Mouse (Mus musculus) v-Abl transformed pro-B cells (cell line): ENCODE data around the gene Nlrx1.

Source experiments
- in situ Hi-C, 2 experiments: fragments of 400-800 bp; cut with MboI; formaldehyde crosslinking; loops; one replicate each; pipeline ENCODE4 v1.15.1; 2025; ENCODE audit not compliant: unreplicated experiment in 2 of 2

The Nlrx1 gene

DNA sequence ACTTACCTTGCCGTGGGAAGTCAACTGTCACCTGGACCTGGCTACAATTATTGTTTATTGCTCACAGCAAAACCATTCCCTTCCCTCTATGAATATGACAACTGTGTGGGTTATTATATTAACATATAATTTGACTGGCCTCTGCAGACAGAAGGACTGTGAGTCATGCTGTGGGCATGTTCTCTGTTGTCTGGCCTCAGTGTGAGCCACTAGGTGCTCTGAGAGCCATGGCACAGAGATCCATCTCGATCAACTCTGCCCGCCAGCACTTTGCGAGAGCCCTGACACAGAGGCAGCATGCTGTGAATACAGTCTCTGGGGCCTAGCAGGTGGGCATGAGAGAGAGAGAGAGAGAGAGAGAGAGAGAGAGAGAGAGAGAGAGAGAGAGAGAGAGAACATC, 1.6 kb upstream of the Nlrx1 start:
- in situ Hi-C loops: loop anchor here (5.0 to 25.0 kb wide), 4 partner anchors 143 to 283 kb away; no protein-coding TSS in a partner anchor

DNA sequence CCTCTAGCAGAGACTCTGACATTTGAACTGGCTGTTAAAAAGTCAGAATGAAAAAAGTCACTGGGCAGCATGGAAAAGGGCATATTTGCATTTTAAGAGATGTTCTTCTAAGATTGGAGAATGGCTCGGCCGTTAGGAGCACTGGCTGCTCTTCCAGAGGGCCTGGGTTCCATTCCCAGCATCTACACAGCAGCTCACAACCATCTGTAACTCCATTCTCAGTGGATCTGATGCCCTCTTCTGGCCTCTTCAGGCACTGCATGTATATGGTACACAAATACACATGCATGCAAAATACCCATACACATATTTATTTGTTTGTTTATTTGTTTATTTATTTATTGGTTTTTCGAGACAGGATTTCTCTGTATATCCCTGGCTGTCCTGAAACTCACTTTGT, 678 bp upstream of the Nlrx1 start:
- in situ Hi-C loops: loop anchor here (5.0 to 25.0 kb wide), 3 partner anchors 142 to 282 kb away; no protein-coding TSS in a partner anchor

DNA sequence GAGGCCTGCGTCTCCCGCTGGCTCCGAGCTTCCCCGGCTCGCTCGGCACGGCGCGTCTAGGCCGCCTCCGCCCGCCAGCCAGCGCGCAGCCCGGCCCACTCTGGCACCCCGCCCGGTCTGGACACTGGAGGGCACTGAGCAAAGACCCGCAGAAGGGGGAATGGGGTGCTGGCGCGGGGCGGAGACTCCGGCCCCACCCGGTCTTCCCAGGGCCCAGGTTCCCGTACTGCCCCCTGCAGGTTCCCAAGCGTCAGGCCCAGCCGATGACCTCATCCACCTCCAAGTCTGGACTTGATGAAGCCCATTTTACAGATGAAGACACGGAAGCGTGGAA, 405 bp downstream of the Nlrx1 start:
- in situ Hi-C loops: loop anchor here (5.0 to 25.0 kb wide), 3 partner anchors 141 to 281 kb away; no protein-coding TSS in a partner anchor

DNA sequence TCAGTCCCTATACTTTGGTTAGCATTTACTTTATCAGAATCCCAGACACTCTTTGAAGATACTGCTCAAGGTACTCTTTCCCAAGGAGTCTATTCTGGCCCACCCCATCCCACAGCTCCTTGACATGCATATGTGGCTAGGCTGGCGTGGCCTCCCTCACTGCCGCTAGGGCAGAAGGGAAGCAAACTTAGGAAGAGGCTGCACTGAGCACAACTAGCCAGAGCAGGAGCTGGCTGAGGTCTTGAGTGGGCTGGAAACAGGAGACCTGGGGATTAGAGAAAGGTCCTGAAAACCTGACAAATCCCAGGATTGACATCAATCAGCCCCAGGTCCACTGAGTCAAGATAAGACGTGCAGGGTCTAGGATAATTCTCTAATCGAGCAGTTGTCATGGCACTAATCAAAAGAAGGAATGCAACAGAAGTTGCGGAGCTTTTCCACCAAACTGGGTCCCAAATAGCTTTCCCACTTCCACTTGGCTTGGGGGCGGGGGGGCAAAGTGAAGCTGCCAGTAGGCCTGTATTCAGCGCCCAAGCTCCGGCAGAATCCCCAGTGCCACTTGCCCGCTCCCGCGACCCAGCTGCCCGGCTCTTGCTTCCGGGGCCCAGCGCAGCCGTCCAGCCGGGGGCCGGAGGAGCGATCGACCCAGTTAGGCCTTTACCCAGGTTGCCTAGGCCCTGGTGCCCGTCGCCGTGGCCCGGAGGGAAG, 926 bp downstream of the Nlrx1 start:
- in situ Hi-C loops: loop anchor here (5.0 to 25.0 kb wide), 3 partner anchors 140 to 280 kb away; no protein-coding TSS in a partner anchor

DNA sequence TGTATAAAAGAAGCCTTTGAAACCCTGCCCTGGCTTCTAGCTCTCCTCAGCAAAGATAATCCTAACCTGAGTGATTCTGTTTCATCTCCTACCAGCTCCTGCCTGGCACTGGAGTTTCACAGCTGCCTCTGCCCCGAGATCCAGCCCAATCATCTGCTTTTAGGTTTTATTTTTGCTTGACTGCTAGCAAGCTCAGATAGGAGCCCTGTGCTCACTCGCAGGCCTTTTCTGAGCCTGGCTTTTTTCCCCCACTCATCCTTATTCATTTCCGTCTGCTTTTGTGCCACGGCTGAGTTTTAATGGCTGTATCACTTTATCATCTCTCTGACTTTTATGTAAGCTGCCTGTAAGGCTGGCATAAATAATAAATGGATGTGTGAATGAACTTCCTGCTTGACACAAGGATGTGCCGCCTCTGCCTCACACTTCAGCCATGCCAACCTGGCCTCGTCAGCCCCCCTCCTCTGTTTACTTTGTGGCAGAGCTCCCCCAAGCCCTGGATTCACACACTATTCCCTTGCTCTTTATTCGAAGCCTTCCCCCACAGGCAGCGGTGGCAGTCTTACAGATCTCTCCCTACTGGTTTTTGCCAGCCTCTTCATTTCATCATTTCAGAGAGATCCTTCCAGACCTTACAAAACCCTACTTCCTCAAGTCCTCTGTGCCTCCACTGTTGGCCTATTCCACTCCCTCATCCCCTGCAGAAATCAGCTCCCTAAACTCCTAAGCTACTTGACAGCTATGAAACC, 1.7 kb downstream of the Nlrx1 start:
- in situ Hi-C loops: loop anchor here (5.0 to 25.0 kb wide), 3 partner anchors 139 to 279 kb away; no protein-coding TSS in a partner anchor

DNA sequence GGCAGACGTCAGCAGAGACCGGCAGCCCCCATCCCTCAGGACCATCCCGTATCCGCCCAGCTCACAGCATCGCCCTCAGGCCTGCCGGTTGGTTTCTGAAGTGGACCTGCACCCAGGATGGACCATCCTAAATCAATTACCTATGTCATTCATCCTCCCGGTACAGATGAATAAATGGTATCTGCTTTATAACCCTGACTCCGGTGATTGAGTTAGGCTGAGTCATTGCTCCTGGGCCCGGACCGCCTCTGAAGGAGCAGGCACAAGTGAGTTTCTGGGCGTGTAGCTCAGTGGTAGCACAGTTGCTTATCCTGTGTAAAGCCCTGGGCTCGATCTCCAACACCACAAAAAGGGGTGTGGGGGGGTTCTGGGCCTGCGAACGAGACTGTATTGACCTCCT, 7.0 kb downstream of the Nlrx1 start:
- in situ Hi-C loops: loop anchor here in 1 of 2 experiments (10.0 to 25.0 kb wide), 2 partner anchors 137 to 274 kb away; no protein-coding TSS in a partner anchor

DNA sequence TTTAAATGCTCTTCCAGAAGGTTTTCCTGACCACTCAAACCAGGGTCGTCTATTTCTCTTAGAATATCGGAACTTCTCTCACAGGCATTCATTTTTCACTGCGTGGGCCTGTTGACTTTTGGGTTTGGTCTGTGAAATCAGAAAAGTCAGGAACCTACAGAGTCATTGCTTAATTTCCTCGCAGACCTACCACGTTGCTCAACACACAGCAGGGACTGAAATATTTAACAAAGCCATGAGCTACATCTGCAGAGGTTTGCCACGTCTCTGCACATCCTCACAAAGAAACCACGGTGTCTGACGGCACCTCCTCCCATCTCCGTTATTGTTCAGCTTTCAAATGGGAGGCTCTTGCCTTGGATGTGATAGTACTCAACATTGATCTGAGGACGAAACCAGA, 9.4 kb downstream of the Nlrx1 start:
- in situ Hi-C loops: loop anchor here in 1 of 2 experiments (25.0 kb wide), 1 partner anchor 272 kb away; no protein-coding TSS in a partner anchor

- in situ Hi-C loops: loop anchor here in 1 of 2 experiments (25.0 kb wide), 1 partner anchor 269 kb away; no protein-coding TSS in a partner anchor
Measured at GRCm38 (mm10) chr9:44256213-44256612, 12.2 kb downstream of the Nlrx1 start.

DNA sequence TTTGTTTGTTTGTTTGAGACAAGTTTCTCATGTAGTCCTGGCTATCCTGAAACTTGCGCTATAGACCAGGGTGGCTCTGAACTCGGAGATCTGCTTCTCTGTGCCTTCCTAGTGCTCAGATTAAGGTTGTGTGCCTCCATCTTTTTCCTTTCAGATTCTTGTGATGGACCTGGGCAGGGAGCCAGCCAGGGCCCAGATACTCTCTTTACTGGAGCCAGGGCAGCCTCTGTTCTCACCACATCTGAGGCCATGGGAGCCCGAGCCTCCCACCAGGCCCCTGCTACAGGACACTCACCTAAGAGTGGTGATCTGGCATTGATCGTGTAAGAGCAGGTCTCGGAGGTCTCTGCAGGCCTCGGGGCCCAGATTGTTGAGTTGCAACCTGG, 13.3 kb downstream of the Nlrx1 start:
- in situ Hi-C loops: loop anchor here in 1 of 2 experiments (25.0 kb wide), 1 partner anchor 268 kb away; no protein-coding TSS in a partner anchor

DNA sequence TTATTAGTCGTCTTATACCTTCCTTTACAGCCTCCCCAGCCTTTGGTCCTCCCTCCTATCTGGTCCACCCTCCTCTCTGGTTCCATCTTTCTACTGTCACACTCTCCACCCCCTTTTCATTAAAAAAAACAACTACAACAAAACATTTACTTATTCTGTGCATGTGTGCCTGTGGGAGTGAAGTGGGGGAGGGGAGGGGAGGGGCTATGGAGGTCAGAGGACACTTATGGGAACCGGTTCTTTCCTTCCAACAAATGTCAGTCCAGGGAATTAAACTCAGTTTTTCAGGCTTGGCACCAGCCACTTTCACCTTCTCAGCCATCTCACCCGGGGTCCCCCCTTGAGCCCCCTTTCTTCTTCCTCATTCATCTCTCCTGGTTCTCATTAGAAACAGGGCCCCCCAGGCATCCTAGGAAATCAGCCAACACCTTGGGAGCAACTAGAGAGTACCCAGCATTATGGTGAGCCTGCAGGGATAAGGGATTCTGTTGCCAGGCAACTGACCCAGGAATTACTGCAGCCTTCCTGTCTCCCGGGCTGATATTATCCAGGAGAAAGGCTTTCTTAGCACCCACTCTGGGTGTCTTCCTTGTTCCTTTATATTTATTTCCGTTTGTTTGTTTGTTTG, 13.8 kb downstream of the Nlrx1 start:
- in situ Hi-C loops: loop anchor here in 1 of 2 experiments (25.0 kb wide), 1 partner anchor 267 kb away; no protein-coding TSS in a partner anchor

GRCm38 (mm10) chr9:44253441-44253840, 15.0 kb downstream of the Nlrx1 start:
- in situ Hi-C loops: loop anchor here in 1 of 2 experiments (25.0 kb wide), 1 partner anchor 266 kb away; no protein-coding TSS in a partner anchor

- in situ Hi-C loops: loop anchor here in 1 of 2 experiments (25.0 kb wide), 1 partner anchor 264 kb away; no protein-coding TSS in a partner anchor
Measured at GRCm38 (mm10) chr9:44251314-44251713, 17.1 kb downstream of the Nlrx1 start, which contains the start of gene Pdzd3. Gene Pdzd3 (minus strand): TSS chr9:44251471.

- in situ Hi-C loops: loop anchor here in 1 of 2 experiments (25.0 kb wide), 1 partner anchor 263 kb away; no protein-coding TSS in a partner anchor
Measured at GRCm38 (mm10) chr9:44250445-44250844, 18.0 kb downstream of the Nlrx1 start.

GRCm38 (mm10) chr9:44249181-44250146, 18.9 kb downstream of the Nlrx1 start:
- in situ Hi-C loops: loop anchor here in 1 of 2 experiments (10.0 to 25.0 kb wide), 2 partner anchors 95 to 262 kb away; partner anchors contain the start of gene Hmbs

GRCm38 (mm10) chr9:44247907-44248306, 20.5 kb downstream of the Nlrx1 start:
- in situ Hi-C loops: loop anchor here in 1 of 2 experiments (10.0 kb wide), 1 partner anchor 97 kb away; the partner anchor contains the start of gene Hmbs

GRCm38 (mm10) chr9:44243621-44244020, 24.8 kb downstream of the Nlrx1 start:
- in situ Hi-C loops: loop anchor here in 1 of 2 experiments (10.0 kb wide), 1 partner anchor 101 kb away; the partner anchor contains the start of gene Hmbs

DNA sequence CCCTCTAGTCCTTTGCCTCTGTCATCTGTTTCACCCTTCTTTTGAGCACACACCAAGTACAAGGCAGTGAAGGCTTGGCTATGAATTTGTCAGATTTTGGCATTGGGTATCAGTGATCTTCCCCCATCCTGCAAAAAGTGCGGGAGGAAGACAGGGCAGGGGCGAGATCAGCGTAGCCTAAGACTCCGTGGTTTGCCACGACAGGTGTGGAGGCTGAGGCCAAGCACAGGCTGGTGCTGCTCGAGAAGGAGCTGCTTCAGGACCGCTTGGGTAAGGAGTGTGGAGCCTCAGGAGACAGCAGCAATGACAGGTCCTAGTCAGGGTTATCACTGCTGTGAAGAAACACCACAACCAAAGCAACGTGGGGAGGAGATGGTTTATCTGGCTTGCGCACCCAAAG, 27.0 kb downstream of the Nlrx1 start:
- in situ Hi-C loops: loop anchor here in 1 of 2 experiments (10.0 kb wide), 1 partner anchor 103 kb away; the partner anchor contains the start of gene Hmbs

DNA sequence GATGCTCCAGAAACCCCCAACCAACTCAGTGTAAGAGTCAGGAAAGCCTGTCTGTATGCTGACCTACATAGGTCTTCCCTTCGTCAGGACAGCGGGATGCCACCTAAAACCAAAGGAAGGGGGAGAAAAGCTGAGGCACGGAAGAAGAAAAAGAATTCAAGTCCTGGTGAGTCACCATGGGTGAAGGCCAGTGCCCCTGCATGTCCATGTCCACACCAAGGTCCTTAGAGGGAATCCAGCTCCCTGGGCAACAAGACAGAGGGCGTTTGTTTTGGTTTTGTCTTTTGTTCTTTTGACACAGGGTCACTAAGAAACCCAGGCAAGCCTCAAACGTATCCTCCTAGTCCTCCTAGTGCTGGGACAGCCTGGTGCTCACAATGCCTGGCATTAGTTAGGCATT, 27.5 kb downstream of the Nlrx1 start:
- in situ Hi-C loops: loop anchor here in 1 of 2 experiments (10.0 kb wide), 1 partner anchor 104 kb away; the partner anchor contains the start of gene Hmbs

- in situ Hi-C loops: loop anchor here in 1 of 2 experiments (10.0 kb wide), 1 partner anchor 104 kb away; the partner anchor contains the start of gene Hmbs
Measured at GRCm38 (mm10) chr9:44240399-44240798, 28.0 kb downstream of the Nlrx1 start, which contains the start of gene Ccdc153. Gene Ccdc153 (plus strand): TSS chr9:44240676.
